Mouse (Mus musculus): ENCODE data around the gene Zbbx.

Gene Zbbx

GRCm38 (mm10) chr3:75164838-75165496, at the start of gene Zbbx:
Zbbx (minus strand) TSS chr3:75165034.
- DNase-seq (ENCODE audit: low spot score): peak; percentile 2

GRCm38 (mm10) chr3:75202808-75203503, 38.1 kb upstream of the Zbbx start:
- DNase-seq (ENCODE audit: low spot score): peak; percentile 8

- DNase-seq (ENCODE audit: low spot score): no peak
Measured at GRCm38 (mm10) chr3:75182606-75183005, 17.8 kb upstream of the Zbbx start.

GRCm38 (mm10) chr3:75141876-75142275, 23.0 kb downstream of the Zbbx start:
- no peak for DNase-seq (ENCODE audit: low spot score)

- no peak for DNase-seq (ENCODE audit: low spot score)
Measured at GRCm38 (mm10) chr3:75104867-75105266, 60.0 kb downstream of the Zbbx start.

- DNase-seq (ENCODE audit: low spot score): no peak
Measured at GRCm38 (mm10) chr3:75085762-75086161, 79.1 kb downstream of the Zbbx start.

- DNase-seq (ENCODE audit: low spot score): no peak
Measured at GRCm38 (mm10) chr3:75078906-75079305, 85.9 kb downstream of the Zbbx start.

GRCm38 (mm10) chr3:75009701-75010100, 155.1 kb downstream of the Zbbx start:
- no peak for DNase-seq (ENCODE audit: low spot score)
